Mouse (Mus musculus) stomach, embryonic 14.5 days (tissue): ENCODE data around the gene F3. TPM values are rescaled to one million over a fixed set of nuclear protein-coding genes. Genes with fewer than 3 reads are reported as not detected.

Source experiments
- ATAC-seq: fragments of 200-750 bp; cut with Nextera tagmentation; 2 replicates; pipeline ENCODE4 v1.8.0; 2017; ENCODE audit warnings: low read depth, moderate TSS enrichment; ENCODE audit not compliant: insufficient number of reproducible peaks, insufficient read depth, low FRiP score
- H3K27ac ChIP-seq: fragments of 300-500 bp; sonication (generic); 2 replicates; pipeline ENCODE4 v1.5.1; 2014; ENCODE audit warnings: mild to moderate bottlenecking, low read length, moderate library complexity, mixed read lengths
- H3K27me3 ChIP-seq: fragments of 300-500 bp; sonication (generic); 2 replicates; pipeline ENCODE4 v1.6.1; 2014; ENCODE audit warnings: low read length, control low read depth, mixed read lengths; ENCODE audit not compliant: control insufficient read depth, insufficient read depth
- H3K36me3 ChIP-seq: fragments of 300-500 bp; sonication (generic); 2 replicates; pipeline ENCODE4 v1.6.1; 2014; ENCODE audit warnings: mild to moderate bottlenecking, control low read depth, low read length, moderate library complexity, mixed read lengths; ENCODE audit not compliant: control insufficient read depth, insufficient read depth
- H3K4me1 ChIP-seq: fragments of 300-500 bp; sonication (generic); 2 replicates; pipeline ENCODE4 v1.6.1; 2014; ENCODE audit warnings: low read length, control low read depth, mixed read lengths; ENCODE audit not compliant: control insufficient read depth, insufficient read depth
- H3K4me2 ChIP-seq: fragments of 300-500 bp; sonication (generic); replicated peaks from 2 replicates; pipeline ENCODE4 v1.6.1; 2014; ENCODE audit warnings: low read depth, low read length, control low read depth
- H3K4me3 ChIP-seq: fragments of 300-500 bp; sonication (generic); 2 replicates; pipeline ENCODE4 v1.5.1; 2014; ENCODE audit warnings: low read depth, low read length, control low read depth
- H3K9ac ChIP-seq: fragments of 300-500 bp; sonication (generic); replicated peaks from 2 replicates; pipeline ENCODE4 v1.6.1; 2014; ENCODE audit warnings: low read depth, mild to moderate bottlenecking, control low read depth, low read length, moderate library complexity, mixed read lengths
- H3K9me3 ChIP-seq: fragments of 300-500 bp; sonication (generic); 2 replicates; pipeline ENCODE4 v1.6.1; 2016; ENCODE audit warnings: low read depth, low read length, control low read depth; ENCODE audit not compliant: control insufficient read depth
- WGBS: fragments of 180-500 bp; shearing (Covaris S2); extraction: QIAGEN DNeasy Blood & Tissue Kit; methylation state at CpG from one replicate; pipeline ENCODE4 v1.1.7; 2014; 5-methylcytosine and 5-hydroxymethylcytosine counted together
- polyA plus RNA-seq: library from polyadenylated mRNA; unstranded; fragments of >200 nt; fragmentation: Nextera tagmentation; extraction: Ambion mirVana; gene quantifications from 2 replicates; pipeline ENCODE4 v1.2.1, GENCODE M21; 2014

The F3 gene
- polyA plus RNA-seq, 1 experiment from 2014 or later = 22.3 TPM

- Histone ChIP-seq H3K9ac (no peak overlapping the region), H3K4me1 (peaks cover 14% of the 10 kb centered on the region), H3K9me3 (no peaks in the 10 kb centered on the region), H3K27me3 (no peaks in the 10 kb centered on the region), H3K4me3 (no peak overlapping the region), H3K36me3 (no peaks in the 10 kb centered on the region), H3K4me2 (no peak overlapping the region), H3K27ac (no peak overlapping the region)
- WGBS = 71% methylated on average over 7 of the region's 7 CpGs
- ATAC-seq = no peak
Measured at GRCm38 (mm10) chr3:121721691-121722070, 1.7 kb upstream of the F3 start.

- ATAC-seq = no peak
- WGBS = 3% methylated on average over 20 of the region's 20 CpGs
- Histone ChIP-seq H3K4me1 (peaks cover 14% of the 10 kb centered on the region), H3K4me3 (peak overlapping the region; percentile 57), H3K36me3 (no peaks in the 10 kb centered on the region), H3K27me3 (no peaks in the 10 kb centered on the region), H3K27ac (no peak overlapping the region), H3K4me2 (peak overlapping the region; percentile 94), H3K9ac (peak overlapping the region; percentile 45), H3K9me3 (no peaks in the 10 kb centered on the region)
Measured at GRCm38 (mm10) chr3:121723968-121724524, 709 bp downstream of the F3 start.

GRCm38 (mm10) chr3:121724553-121724952 lies 1.2 kb downstream of the F3 start:
- Histone ChIP-seq H3K27me3 (no peaks in the 10 kb centered on the region), H3K36me3 (no peaks in the 10 kb centered on the region), H3K4me2 (peak overlapping the region; percentile 94), H3K4me1 (peaks cover 14% of the 10 kb centered on the region), H3K4me3 (peak overlapping the region; percentile 57), H3K9me3 (no peaks in the 10 kb centered on the region), H3K9ac (no peak overlapping the region), H3K27ac (no peak overlapping the region)
- ATAC-seq = no peak
- WGBS = 33% methylated on average over 12 of the region's 12 CpGs

GRCm38 (mm10) chr3:121725651-121726050 lies 2.3 kb downstream of the F3 start:
- WGBS = 73% methylated on average over 10 of the region's 10 CpGs
- Histone ChIP-seq H3K4me2 (0 out of 2 replicates have a peak overlapping the region, but pooled peaks have one; percentile 94), H3K9ac (no peak overlapping the region), H3K36me3 (no peaks in the 10 kb centered on the region), H3K9me3 (no peaks in the 10 kb centered on the region), H3K4me1 (peaks cover 14% of the 10 kb centered on the region), H3K27ac (no peak overlapping the region), H3K27me3 (no peaks in the 10 kb centered on the region), H3K4me3 (no peak overlapping the region)
- no peak for ATAC-seq

GRCm38 (mm10) chr3:121729678-121730077 lies 6.3 kb downstream of the F3 start:
- no peak overlapping the region for H3K9ac ChIP-seq
- ATAC-seq = no peak
- H3K4me2 ChIP-seq = no peak overlapping the region
- H3K4me1 ChIP-seq = peaks cover 4% of the 10 kb centered on the region; the same call in 1 of the 2 replicates
- H3K27ac ChIP-seq = no peak overlapping the region
- peaks cover 9% of the 10 kb centered on the region for H3K36me3 ChIP-seq
- no peak overlapping the region for H3K4me3 ChIP-seq
- no peaks in the 10 kb centered on the region for H3K9me3 ChIP-seq
- WGBS = 77% methylated on average over 4 of the region's 4 CpGs
- H3K27me3 ChIP-seq = no peaks in the 10 kb centered on the region

GRCm38 (mm10) chr3:121735542-121735941 lies 12.2 kb downstream of the F3 start:
- H3K4me3 ChIP-seq = no peak overlapping the region
- H3K4me2 ChIP-seq = no peak overlapping the region
- peaks cover 9% of the 10 kb centered on the region for H3K36me3 ChIP-seq
- H3K27ac ChIP-seq = no peak overlapping the region
- ATAC-seq = no peak
- peaks cover 3% of the 10 kb centered on the region; the same call in 1 of the 2 replicates for H3K4me1 ChIP-seq
- 56% methylated on average over 7 of the region's 7 CpGs for WGBS
- no peak overlapping the region for H3K9ac ChIP-seq
- H3K9me3 ChIP-seq = no peaks in the 10 kb centered on the region
- H3K27me3 ChIP-seq = no peaks in the 10 kb centered on the region

GRCm38 (mm10) chr3:121736025-121736744 lies 12.8 kb downstream of the F3 start:
- peak; percentile 68; the same call in 1 of the 2 replicates for ATAC-seq
- Histone ChIP-seq H3K36me3 (peaks cover 9% of the 10 kb centered on the region), H3K4me2 (no peak overlapping the region), H3K4me3 (no peak overlapping the region), H3K4me1 (peaks cover 3% of the 10 kb centered on the region; the same call in 1 of the 2 replicates), H3K27ac (peak overlapping the region; percentile 17; the same call in 1 of the 2 replicates), H3K9ac (no peak overlapping the region), H3K27me3 (no peaks in the 10 kb centered on the region), H3K9me3 (no peaks in the 10 kb centered on the region)
- WGBS = 24% methylated on average over 18 of the region's 18 CpGs

GRCm38 (mm10) chr3:121737453-121737852 lies 14.1 kb downstream of the F3 start:
- H3K4me2 ChIP-seq = no peak overlapping the region
- WGBS = 56% methylated on average over 1 of the region's 1 CpGs
- no peak overlapping the region for H3K27ac ChIP-seq
- H3K4me3 ChIP-seq = no peak overlapping the region
- H3K4me1 ChIP-seq = peaks cover 3% of the 10 kb centered on the region; the same call in 1 of the 2 replicates
- no peaks in the 10 kb centered on the region for H3K9me3 ChIP-seq
- H3K27me3 ChIP-seq = no peaks in the 10 kb centered on the region
- H3K36me3 ChIP-seq = peaks cover 5% of the 10 kb centered on the region; the same call in 1 of the 2 replicates
- no peak overlapping the region for H3K9ac ChIP-seq
- ATAC-seq = no peak
